Mouse (Mus musculus): ENCODE measurements at regions not wholly inside any gene's neighbourhood (a gene's known extent, or its start where the extent isn't known, plus 50 kb on each side); places are given as distances from the start of the nearest gene placed in this dataset.

DNA sequence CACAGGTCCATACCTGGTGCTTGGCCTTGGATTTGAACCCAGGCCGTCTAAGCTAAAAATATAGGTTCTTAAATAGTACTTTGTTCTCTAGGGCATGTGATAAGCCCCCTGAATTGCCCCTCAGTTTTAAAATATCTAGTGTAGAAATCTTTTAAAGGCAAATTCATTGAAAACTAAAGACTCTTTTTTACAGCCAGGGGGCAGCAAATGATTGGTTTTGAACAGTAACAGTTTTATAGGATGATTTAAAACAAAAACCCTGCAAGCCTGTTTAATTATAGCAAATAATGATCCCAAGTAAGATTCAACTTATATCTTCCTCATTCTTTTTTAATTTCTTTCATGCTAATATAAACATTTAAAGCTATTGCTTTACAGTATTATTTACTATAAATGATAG, 58.9 kb upstream of the Fam92a start:
- no peak for DNase-seq
